Mouse (Mus musculus): ENCODE data around the gene Itgb4.

The Itgb4 gene

GRCm38 (mm10) chr11:115974309-115975082, at the start of gene Itgb4:
Itgb4 (plus strand) TSS chr11:115974709.
- POLR2A ChIA-PET: interaction anchor here (0.5 to 8.2 kb wide), 35 partner anchors 9 to 1691 kb away, joined by 3 to 98 read pairs (median 4); partner anchors contain the start of genes Galk1 (in 2 of the 4), Recql5 (in 2 of the 4), Sap30bp (in 2 of the 4) and Smim6 (in 1 of the 4)
- CTCF ChIA-PET: interaction anchor here (0.5 to 1.6 kb wide), 18 partner anchors 13 to 143 kb away, joined by 3 to 13 read pairs (median 4); no protein-coding TSS in a partner anchor

GRCm38 (mm10) chr11:115929031-115929430, 45.5 kb upstream of the Itgb4 start:
- ChIA-PET POLR2A (interaction anchor here in 2 of 4 experiments (0.5 to 2.2 kb wide), 6 partner anchors 8 to 83 kb away, joined by 3 to 6 read pairs (median 4); partner anchors contain the start of gene Galk1 (in 1 of the 2)), CTCF (interaction anchor here in 3 of 4 experiments (0.6 to 1.5 kb wide), 6 partner anchors 10 to 79 kb away, joined by 4 to 8 read pairs (median 4); no protein-coding TSS in a partner anchor)

- POLR2A ChIA-PET: interaction anchor here in 1 of 4 experiments (2.2 kb wide), 1 partner anchor 20 kb away, joined by 4 read pairs; no protein-coding TSS in a partner anchor
Observed at GRCm38 (mm10) chr11:115929818-115930217, 44.7 kb upstream of the Itgb4 start.

GRCm38 (mm10) chr11:115931235-115931634, 43.3 kb upstream of the Itgb4 start:
- CTCF ChIA-PET: interaction anchor here in 2 of 4 experiments (0.6 to 1.7 kb wide), 3 partner anchors 8 to 170 kb away, joined by 3 to 11 read pairs (median 5); no protein-coding TSS in a partner anchor
- POLR2A ChIA-PET: interaction anchor here in 2 of 4 experiments (0.6 to 5.0 kb wide), 4 partner anchors 10 to 638 kb away, joined by 4 to 51 read pairs (median 8); no protein-coding TSS in a partner anchor

More at GRCm38 (mm10) chr11:115929818-115930217, 44.7 kb upstream of the Itgb4 start:
- CTCF ChIA-PET: interaction anchor here in 3 of 4 experiments (0.6 to 1.7 kb wide), 4 partner anchors 10 to 31 kb away, joined by 3 to 7 read pairs (median 4); no protein-coding TSS in a partner anchor

- ChIA-PET POLR2A (interaction anchor here (0.5 to 8.9 kb wide), 54 partner anchors 8 to 419 kb away, joined by 3 to 92 read pairs (median 4); partner anchors contain the start of genes Galk1 (in 2 of the 4), Caskin2 (in 1 of the 4), Itgb4 (in 1 of the 4) and Jpt1 (in 1 of the 4)), CTCF (interaction anchor here (0.5 to 1.6 kb wide), 10 partner anchors 9 to 682 kb away, joined by 3 to 8 read pairs (median 4); partner anchors contain the start of gene Mrpl38 (in 1 of the 4))
Observed at GRCm38 (mm10) chr11:115933108-115933746, 41.3 kb upstream of the Itgb4 start, which contains the start of the genes Sap30bp and Recql5. Sap30bp (plus strand) TSS chr11:115933282. Recql5 (minus strand) TSS chr11:115933477.

- ChIA-PET POLR2A (interaction anchor here in 3 of 4 experiments (0.5 to 8.9 kb wide), 46 partner anchors 8 to 419 kb away, joined by 3 to 92 read pairs (median 4); partner anchors contain the start of genes Galk1 (in 1 of the 3), Itgb4 (in 1 of the 3), Jpt1 (in 1 of the 3) and Mif4gd (in 1 of the 3)), CTCF (interaction anchor here in 3 of 4 experiments (0.7 to 1.6 kb wide), 7 partner anchors 8 to 205 kb away, joined by 3 to 5 read pairs (median 3); partner anchors contain the start of gene Mrpl38 (in 1 of the 3))
Observed at GRCm38 (mm10) chr11:115933747-115934110, 40.8 kb upstream of the Itgb4 start.

- POLR2A ChIA-PET: interaction anchor here (0.5 to 8.9 kb wide), 61 partner anchors 6 to 427 kb away, joined by 3 to 92 read pairs (median 4); partner anchors contain the start of genes Galk1 (in 4 of the 4), Itgb4 (in 2 of the 4), Mif4gd (in 1 of the 4) and Smim5 (in 1 of the 4)
- CTCF ChIA-PET: interaction anchor here (0.5 to 4.9 kb wide), 103 partner anchors 9 to 1292 kb away, joined by 3 to 60 read pairs (median 4); partner anchors contain the start of genes Galk1 (in 3 of the 4), Itgb4 (in 3 of the 4), Smim5 (in 3 of the 4) and Smim6 (in 2 of the 4)
Observed at GRCm38 (mm10) chr11:115939690-115940329, 34.7 kb upstream of the Itgb4 start.

GRCm38 (mm10) chr11:115941980-115942379, 32.5 kb upstream of the Itgb4 start:
- ChIA-PET POLR2A (interaction anchor here (1.0 to 12.1 kb wide), 20 partner anchors 6 to 243 kb away, joined by 3 to 124 read pairs (median 8); partner anchors contain the start of genes Galk1 (in 2 of the 4), Recql5 (in 2 of the 4), Sap30bp (in 2 of the 4) and Itgb4 (in 1 of the 4)), CTCF (interaction anchor here in 3 of 4 experiments (0.5 to 4.9 kb wide), 18 partner anchors 9 to 837 kb away, joined by 3 to 60 read pairs (median 4); partner anchors contain the start of genes Mrpl38 (in 1 of the 3), Recql5 (in 1 of the 3) and Sap30bp (in 1 of the 3))

- ChIA-PET POLR2A (interaction anchor here (0.6 to 12.1 kb wide), 55 partner anchors 9 to 359 kb away, joined by 3 to 124 read pairs (median 7); partner anchors contain the start of genes Galk1 (in 3 of the 4), Itgb4 (in 3 of the 4), Recql5 (in 3 of the 4) and Sap30bp (in 3 of the 4)), CTCF (interaction anchor here (0.5 to 2.4 kb wide), 17 partner anchors 25 to 1407 kb away, joined by 3 to 11 read pairs (median 4); partner anchors contain the start of gene Itgb4 (in 1 of the 4))
Observed at GRCm38 (mm10) chr11:115945247-115945646, 29.3 kb upstream of the Itgb4 start.

- ChIA-PET CTCF (interaction anchor here in 3 of 4 experiments (0.6 to 2.4 kb wide), 11 partner anchors 9 to 165 kb away, joined by 3 to 11 read pairs (median 4); partner anchors contain the start of gene Itgb4 (in 1 of the 3)), POLR2A (interaction anchor here (0.5 to 12.1 kb wide), 42 partner anchors 8 to 580 kb away, joined by 3 to 124 read pairs (median 6); partner anchors contain the start of genes Galk1 (in 2 of the 4), Recql5 (in 1 of the 4) and Sap30bp (in 1 of the 4))
Observed at GRCm38 (mm10) chr11:115946221-115946828, 28.2 kb upstream of the Itgb4 start.

- CTCF ChIA-PET: interaction anchor here in 2 of 4 experiments (0.6 to 2.9 kb wide), 6 partner anchors 9 to 234 kb away, joined by 3 to 19 read pairs (median 5); partner anchors contain the start of gene Mrpl38 (in 1 of the 2)
- POLR2A ChIA-PET: interaction anchor here in 3 of 4 experiments (1.0 to 12.1 kb wide), 21 partner anchors 9 to 115 kb away, joined by 3 to 124 read pairs (median 12); partner anchors contain the start of genes Itgb4 (in 1 of the 3), Recql5 (in 1 of the 3) and Sap30bp (in 1 of the 3)
Observed at GRCm38 (mm10) chr11:115948316-115948715, 26.2 kb upstream of the Itgb4 start.

- ChIA-PET POLR2A (interaction anchor here in 3 of 4 experiments (1.4 to 12.1 kb wide), 8 partner anchors 8 to 74 kb away, joined by 4 to 124 read pairs (median 5); no protein-coding TSS in a partner anchor), CTCF (interaction anchor here in 2 of 4 experiments (0.8 to 1.7 kb wide), 3 partner anchors 11 to 91 kb away, joined by 3 to 5 read pairs (median 3); no protein-coding TSS in a partner anchor)
Observed at GRCm38 (mm10) chr11:115950719-115951118, 23.8 kb upstream of the Itgb4 start.

- CTCF ChIA-PET: interaction anchor here in 3 of 4 experiments (0.5 to 1.5 kb wide), 8 partner anchors 8 to 17 kb away, joined by 3 to 10 read pairs (median 4); no protein-coding TSS in a partner anchor
- POLR2A ChIA-PET: interaction anchor here in 3 of 4 experiments (0.5 to 8.2 kb wide), 24 partner anchors 8 to 543 kb away, joined by 3 to 98 read pairs (median 4); partner anchors contain the start of genes Itgb4 (in 2 of the 3), Galk1 (in 1 of the 3), Recql5 (in 1 of the 3) and Sap30bp (in 1 of the 3)
Observed at GRCm38 (mm10) chr11:115954712-115955111, 19.8 kb upstream of the Itgb4 start.

GRCm38 (mm10) chr11:115955195-115955858, 19.2 kb upstream of the Itgb4 start:
- ChIA-PET CTCF (interaction anchor here (0.5 to 3.7 kb wide), 9 partner anchors 7 to 16 kb away, joined by 3 to 13 read pairs (median 4); no protein-coding TSS in a partner anchor), POLR2A (interaction anchor here in 3 of 4 experiments (0.6 to 8.2 kb wide), 21 partner anchors 7 to 542 kb away, joined by 3 to 98 read pairs (median 5); partner anchors contain the start of genes Itgb4 (in 2 of the 3), Galk1 (in 1 of the 3), Recql5 (in 1 of the 3) and Sap30bp (in 1 of the 3))

Measured in embryonic stem cell, embryonic (primary cell).